Mouse (Mus musculus) frontal cortex, postnatal 10 days (tissue): ENCODE measurements at regions not wholly inside any gene's neighbourhood (a gene's known extent, or its start where the extent isn't known, plus 50 kb on each side); places are given as distances from the start of the nearest gene placed in this dataset.

Experiments used
- DNase-seq, 2 experiments: peaks; one replicate each; pipeline ENCODE4 v3.0.0; 2022; ENCODE audit warnings: low spot score in 2 of 2, mixed read lengths in 1 of 2

DNA sequence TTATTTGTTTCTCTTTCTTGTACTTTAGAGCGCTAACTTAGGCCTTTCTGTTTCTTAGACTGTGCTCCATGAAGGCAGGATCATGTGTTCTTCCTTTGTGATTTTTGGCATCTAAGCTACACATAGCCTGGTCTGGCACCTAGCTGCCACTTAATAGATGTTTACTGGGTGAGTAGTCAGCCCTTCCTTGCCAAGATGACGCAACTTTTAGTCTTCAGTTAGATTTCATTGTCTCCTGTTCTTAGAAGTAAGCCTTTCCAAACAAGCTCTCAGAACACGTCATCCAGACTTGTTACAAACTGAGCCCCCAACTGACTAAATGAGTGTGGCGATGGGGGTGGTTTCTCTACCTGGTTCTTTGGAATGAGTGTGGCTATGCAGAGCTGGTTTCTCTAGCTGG is 85.4 kb upstream of the Rapgef5 start:
- no peak for DNase-seq

DNA sequence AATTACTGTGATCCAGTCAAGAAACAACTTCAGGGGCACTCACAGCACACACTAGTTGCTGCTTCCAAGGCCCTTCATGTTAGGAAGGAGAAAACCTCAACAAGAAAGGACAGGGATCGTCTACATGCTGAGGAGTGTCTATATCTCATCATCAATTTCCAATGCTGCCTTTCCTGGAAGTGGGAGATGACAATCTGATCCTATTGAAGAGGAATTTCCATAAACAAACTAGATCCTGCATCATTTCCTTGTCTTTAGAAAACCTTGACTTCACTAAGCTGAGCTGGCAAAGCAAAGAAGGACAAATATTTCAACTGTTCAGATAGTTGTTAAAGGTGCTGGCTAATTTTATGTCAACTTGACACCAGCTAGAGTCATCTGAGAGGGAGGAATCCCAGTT is 83.5 kb upstream of the Rapgef5 start:
- DNase-seq: no peak

DNA sequence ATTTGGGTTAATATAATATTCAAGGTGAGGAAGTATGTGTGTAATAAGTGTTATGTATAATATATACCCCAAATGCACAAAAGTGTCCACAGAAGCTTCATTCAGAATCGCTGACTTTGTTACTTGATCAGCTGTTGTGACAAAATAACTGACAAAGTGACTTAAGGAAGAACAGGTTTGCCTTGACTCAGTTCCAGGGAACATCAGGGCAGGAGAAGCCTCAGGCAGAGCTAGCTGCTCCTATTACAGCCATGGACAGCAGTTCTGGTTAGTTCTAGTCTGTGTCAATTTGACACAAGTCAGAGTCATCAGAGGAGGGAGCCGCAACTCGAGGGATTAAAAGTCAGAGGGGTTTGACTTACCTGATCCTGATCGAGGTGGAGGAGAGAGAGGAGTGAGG is 79.3 kb upstream of the Rapgef5 start:
- no peak for DNase-seq

DNA sequence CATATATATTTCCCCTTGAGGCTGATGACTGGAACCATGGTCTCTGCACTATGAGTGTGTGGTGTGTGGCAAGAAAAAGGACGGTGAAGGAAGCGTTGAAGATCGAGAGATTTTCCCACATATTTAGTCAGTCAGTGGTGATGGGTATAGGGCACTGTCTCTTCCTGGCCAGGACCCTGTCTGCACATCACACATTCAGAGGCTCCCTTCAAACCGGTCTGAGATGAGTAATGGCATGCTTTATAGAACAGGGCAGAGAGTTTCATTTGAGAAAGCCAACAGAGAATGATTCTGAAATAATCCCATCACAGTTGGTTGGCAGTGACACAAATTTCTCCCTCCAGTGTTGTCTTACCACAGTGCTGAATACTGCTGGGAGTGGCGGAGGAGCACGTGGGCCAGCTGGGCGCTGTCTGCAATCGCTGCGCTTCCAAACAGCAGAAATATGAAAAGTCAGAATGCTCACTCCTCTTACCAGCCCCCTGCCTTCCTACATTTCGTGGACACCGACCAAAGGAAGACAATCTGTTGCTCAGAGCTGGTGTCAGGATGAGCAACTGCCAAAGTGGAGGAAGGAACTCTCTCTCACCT is 77.2 kb upstream of the Rapgef5 start:
- peak; percentile 27 to 44 for DNase-seq

DNA sequence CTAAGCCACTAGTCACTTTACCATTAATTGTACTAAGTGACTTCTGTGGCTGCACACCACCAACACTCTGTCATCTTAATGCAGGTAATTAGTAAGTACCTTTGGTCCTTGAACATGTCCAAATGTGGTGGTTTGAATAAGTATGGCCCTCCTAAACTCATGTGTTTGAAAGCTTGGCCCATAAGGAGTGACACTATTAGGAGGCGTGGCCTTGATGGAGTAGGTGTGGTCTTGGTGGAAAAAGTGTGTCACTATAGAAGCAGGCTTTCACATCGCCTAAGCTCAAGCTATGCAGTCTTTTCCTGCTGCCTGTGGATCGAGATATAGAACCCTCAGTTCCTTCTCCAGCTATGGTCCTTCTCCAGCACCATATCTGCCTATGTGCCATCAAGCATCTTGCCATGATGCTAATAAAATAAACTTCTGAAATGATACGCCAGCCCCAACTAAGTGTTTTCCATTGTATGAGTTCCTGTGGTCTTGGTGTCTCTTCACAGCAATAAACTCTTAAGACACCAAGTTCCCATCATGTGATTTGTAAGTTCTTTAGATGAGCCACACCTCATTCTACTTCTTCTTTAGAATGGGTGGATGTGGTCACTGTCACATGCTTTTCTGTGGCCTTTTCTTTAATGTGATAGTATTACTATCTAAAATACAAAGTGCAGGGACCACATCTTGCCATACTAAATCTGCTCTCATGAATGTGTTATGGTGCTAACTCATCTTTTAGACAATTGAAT is 71.9 kb upstream of the Rapgef5 start:
- no peak for DNase-seq

DNA sequence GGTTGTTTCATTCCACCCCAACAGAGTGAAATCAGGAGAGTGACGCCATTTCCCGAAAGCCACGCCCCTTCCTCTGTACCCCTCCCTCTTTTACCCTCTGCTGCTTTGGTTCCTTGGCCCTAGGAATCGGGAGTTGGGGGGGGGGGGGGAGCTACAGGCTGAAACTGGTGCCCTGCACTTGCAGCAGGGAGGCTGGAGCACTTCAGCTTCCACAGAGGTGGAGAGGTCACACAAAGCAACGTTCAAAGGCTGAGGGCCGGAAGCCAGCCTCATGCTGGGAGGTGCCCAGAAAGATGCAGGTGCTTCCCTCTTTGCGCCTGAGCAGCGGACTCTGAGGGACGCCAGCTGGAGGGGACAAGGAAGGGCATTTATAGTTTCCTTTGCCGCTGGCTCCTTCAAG is 69.1 kb upstream of the Rapgef5 start:
- DNase-seq: no peak

DNA sequence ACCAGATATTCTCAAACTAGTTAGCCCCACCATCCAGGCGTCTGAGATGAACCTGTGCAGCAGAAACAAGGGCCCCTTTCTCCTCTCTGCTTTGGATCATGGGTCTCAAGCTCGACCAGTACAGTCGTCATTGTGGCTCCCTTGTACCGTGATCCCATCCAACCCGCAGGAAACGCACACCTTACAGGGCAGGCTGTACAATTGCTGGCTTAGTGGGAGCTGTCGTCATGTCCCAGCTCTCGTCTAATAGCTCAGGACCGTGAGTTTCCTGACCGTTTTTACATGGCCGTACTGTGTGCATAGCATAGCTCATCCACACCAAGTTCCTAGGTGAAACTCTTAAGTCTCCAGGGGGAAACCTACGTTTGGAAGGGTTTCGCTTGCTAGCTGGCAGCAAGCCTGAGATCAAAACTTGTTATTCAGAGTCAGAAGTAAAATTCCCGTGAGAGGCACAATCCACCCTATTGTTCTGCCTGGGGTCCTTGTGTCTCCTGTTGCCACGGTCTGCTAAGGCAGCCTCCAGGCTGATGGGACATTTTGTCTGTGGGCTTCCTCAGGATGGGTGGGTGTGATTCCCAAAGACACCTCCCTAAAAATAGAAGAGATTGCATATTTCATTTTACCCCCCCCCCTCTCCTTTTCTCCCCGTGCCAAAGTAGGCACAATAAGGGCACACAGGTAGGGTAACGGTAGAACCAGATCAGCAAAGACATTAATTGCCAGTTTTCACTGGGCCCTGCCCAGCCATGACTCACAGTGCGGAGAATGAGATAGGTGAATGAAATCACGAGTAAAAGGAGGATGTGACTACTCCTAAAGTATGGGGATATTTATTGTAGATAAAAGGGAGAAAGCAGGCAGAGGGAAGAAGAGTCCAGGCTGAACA is 68.2 kb upstream of the Rapgef5 start:
- no peak for DNase-seq

DNA sequence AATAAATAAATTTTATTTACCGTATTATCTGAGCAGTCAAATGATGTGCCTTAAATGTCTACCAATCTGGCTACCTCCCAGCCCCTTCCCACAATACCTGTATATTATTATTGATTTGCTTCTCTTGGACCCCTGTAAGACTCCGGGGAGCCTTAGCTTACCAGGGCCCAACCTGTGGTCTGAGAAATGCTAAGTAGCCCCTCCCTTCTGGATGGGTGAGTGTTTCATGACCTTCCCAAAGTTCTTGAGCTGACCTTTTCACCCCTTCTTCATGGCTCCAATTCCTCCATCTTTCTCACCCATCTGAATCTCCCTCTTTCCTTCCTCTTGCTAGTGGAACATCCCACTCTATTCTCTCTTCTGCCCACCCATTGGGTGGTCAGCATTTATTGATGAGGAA is 67.2 kb upstream of the Rapgef5 start:
- no peak for DNase-seq

DNA sequence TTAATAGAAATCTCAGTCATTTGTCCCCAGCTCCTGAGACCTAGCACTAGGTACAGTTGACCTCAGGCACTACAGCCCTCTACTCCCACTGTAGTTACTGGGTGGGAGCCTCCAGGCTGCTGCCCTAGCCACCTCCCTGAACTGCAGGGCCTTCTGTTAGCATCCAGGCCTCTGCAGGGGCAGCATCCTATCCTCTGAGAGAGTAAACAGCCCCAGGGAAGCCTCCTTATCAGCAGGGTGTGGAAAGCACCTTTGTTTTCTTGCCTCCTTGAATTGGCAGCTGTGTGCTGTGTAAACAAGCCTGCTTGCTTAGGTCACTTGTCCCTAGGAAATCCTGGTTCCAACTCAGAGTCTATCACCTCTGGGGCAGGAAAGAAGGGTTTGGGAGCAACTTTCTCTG is 66.2 kb upstream of the Rapgef5 start:
- no peak for DNase-seq

DNA sequence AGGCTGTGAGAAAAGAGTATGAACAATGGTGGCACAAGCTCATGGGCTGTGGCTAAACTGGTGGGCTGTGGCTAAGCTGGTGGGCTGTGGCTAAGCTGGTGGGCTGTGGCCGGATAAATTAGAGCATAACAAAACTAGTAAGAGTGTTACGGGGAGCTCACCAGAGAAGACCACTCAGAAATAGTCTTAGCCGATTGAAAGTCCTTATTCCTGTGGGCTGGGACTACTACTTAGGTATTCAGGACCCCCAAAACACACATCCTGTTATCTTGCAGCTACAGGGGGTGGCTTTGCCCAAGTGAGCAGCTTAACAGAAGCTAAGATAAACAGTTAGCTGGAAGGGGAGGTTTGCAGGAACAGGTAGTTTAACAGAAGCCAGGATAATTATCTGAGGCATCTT is 65.4 kb upstream of the Rapgef5 start:
- DNase-seq: no peak

DNA sequence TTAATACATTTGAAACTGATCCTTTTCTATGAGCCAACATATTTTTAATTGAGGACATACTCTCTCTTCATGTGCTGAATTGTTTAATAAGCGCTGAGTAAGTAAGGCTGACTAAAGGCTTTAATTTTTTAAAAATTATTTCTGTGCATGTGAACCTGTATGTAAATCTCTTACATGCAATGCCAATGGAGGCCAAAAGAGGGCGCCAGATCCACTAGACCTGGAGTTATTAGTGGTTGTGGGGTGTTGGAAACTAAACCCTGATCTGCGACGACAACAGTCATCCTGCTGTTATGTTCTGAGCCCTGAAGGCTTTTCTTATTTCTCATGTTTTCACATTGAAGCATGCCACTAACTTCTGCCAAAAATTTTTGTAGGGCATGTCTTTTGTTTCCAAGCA is 64.8 kb upstream of the Rapgef5 start:
- DNase-seq: no peak

DNA sequence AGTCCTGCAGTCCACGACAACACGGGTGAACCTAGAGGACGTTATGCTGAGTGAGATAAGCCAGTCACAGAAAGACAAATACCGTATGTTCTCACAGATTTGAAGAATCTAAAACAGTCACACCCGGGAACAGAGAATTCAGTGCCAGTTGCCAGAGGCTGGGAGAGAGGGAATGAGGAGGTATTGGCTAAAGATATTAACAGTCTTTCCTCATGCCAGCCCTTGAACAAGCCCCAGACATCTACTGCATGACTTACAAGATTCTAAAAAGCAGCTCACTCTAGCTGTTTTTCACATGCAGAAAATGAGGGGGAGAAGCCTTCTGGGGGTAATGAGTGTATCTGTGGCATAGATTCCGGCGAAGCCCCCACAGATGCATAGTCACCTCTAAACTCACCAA is 60.5 kb upstream of the Rapgef5 start:
- no peak for DNase-seq

DNA sequence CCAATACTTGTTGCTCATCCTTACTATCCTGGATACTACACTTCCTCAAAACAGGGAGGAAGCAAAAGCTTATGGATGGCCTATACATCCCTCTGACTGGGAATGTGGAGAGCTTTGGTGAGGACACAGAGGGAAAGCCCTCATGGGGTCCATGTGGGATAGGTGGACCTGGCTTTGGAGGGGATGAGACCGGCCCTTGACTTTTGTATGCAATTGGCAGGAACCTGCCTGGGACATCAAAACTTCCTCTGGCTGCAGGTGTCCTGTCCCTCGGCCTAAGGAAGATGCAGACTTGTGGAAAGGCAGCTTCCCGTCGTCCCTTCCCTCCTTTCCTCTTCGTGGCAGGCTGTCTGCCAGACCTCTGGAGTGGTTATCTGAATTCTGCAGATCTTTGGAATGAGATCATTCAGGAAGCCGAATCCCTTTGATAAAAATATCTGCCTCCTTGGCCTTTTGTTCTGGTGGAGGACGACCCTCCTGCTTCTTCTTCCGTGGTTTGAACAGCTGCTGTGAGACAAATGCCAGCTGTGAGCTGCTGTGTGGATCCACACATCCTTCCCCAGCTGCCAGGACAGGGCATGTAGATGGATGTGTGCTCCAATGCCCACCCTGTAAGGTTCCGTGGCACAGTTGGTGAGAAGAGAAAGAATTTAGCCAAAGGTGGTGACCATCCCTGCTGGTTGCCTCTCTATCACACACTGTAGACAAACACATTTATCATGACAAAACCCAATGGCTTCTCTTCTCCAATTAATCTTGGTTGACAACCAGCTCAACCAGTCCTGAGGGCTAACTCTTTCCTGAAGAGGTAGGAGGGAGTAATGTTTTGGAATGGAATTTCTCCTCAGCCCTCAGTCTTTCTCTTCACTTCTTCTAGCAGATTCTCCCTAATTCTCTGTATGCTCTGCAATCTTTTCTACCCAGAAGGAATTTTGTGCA is 57.9 kb upstream of the Rapgef5 start:
- no peak for DNase-seq

DNA sequence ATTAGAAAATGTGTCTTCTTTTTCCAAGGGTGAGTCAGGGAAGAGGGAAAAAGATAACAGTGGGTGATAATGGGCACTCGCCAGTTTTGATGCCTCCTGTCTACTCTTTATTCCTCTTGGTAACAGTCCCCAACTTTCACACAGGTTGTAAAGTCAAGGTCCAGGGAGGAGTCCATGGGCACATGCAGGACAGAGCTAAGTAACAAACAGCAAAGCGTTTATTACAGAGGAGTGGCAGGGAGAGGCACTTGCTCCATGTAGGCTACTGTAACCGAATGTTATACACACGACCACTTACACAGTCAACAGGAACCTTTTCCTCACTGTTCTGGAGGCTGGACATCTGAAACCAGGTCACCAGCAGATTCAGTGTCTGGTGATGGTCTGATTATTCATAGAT is 56.7 kb upstream of the Rapgef5 start:
- no peak for DNase-seq

DNA sequence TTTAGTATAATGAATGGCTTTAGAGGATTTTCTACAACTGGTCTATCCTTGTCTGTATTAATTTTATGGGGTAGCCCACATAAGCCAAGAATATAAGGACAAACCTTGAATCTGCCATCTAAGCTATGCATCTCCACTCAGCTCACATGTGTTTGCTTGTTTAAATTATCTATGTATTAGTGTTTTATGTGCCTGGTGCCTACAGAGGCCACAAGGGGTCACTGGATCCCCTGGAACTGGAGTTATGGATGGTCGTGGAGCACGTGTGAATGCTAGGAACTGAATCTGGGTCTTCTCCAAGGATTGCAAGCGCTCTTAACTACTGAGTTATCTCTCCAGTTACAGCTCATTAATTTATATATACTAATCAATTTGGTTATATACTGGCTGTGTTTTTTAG is 51.1 kb upstream of the Rapgef5 start:
- no peak for DNase-seq

DNA sequence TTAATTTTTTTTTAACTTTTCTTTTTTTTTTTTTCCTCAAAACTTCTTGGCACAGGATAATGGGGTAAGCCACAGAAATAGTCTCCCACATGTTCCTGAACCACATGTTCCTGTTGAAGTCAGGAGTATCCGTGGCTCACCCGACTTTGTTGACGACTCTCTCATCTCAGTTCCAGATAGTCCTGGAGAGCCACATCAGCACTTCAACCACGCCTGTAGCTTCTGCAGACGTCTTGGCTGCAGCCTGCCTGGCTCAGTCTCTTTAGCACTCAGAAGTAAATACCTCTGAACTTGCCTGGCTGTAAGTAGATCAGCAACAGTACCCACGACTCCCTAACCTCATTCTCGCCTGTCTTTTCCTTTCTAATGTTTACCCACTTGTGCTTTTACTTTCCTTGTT is 50.3 kb upstream of the Rapgef5 start:
- no peak for DNase-seq
